Mouse (Mus musculus) thymus, postnatal 25 days (tissue): ENCODE measurements around the gene Mark4.

Experiments used
- DNase-seq: peaks from one replicate; pipeline ENCODE4 v3.0.0; 2022

The Mark4 gene

DNA sequence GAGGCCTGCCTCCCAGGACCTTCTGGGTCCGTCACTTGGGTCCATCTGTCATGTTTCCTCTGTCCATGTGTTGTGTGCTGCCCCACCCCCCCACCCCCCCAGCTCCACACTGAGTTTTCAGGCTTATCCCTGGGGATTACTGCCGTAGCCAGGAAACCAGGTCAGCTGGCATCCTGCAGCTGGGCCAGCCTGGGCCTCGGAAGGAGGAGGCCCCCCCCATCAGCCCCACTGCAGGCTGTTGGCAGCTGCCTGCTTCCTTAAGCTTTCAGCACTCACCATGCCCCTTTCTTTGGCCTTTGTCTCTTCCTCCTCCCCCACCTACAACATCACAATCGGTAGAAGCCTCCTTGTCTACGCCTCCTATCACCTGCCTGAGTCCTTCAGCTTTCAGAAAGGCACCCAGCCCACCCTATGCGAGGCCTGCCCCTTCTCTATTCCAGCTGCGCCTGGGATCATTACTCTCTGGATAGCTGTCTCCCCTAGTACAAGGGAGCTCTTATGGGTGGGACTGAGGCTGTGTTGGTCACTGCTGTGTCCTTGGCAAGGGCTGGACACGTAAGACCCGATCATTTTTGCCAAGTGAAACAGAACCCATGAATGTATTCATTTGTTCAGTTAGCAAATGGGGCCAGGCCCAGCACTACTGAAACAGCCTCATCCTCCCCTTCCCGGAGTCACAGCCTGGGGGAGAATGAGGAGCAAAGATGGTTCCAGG is 69.8 kb downstream of the Mark4 start:
- no peak for DNase-seq

DNA sequence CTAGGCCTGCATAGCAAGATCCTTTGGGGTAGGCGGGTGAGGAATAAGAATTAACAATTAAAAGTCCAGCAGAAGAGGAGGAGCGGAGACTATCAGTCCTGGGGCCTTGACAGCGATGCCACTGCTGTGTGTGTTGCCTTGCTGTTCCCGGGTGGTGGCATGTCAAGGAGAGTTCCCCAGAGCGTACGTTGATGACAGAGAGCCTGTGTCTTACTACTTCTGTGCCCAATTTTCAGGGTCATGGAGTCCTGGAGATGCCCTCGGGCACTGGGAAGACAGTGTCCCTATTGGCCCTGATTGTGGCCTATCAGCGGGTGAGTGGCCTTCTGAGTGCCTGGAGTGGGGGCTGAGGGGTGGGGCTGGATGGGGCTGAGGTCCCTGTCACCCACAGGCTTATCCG is 74.9 kb downstream of the Mark4 start:
- DNase-seq: no peak

DNA sequence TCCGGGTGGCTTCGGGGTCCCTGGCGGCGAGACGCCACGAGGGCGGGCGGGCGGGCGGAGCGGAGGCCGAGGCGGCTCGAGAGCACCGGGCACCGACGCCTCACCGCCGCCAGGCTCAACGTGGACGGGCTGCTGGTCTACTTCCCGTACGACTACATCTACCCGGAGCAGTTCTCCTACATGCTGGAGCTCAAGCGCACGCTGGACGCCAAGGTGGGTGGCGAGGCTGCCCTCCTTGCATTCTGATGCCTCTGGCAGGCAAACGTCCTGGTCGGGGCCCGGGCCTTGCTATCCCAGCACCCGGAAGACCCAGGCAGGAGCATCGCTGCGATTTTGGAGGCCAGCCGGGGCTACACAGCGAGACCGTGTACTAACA is 76.5 kb downstream of the Mark4 start:
- no peak for DNase-seq

DNA sequence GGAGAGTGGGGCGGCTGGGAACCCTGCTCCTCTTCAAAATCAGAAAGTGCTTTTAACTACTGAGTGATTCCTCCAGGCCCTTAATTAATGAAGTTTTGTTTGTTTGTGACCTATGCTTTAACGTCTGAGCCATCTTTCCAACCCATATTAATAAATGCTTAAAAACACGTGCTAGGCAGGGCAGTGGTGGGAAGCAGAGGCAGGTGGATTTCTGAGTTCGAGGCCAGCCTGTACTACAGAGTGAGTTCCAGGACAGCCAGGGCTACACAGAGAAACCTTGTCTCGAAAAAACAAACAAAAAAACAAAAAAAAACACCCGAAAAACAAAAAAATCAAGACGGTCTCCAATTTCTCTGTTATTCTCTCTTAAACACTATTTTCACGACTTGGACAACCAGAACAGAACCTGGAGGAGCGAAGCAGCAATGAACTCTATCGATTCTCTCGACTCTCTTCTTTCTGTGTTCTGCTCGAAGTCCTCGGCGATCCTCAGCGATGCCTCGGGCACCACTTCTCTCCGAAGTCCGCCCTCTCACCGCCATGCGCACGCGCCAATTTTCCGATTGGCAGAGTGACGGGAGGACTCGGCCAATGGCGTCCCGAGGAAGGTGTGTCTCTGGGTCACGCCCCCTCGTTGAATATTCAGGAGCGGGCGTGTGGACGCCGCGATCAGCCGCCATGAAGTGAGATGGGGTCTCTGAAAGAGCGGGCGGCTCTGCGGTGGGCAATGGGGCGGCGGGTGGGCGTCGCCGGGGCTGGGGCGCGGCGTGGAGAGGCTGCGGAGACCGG is 77.0 kb downstream of the Mark4 start, which contains the start of gene Ercc2:
Gene Ercc2 (plus strand): TSS at position 634 of the 789 bp plus-strand sequence.
- DNase-seq: peak; percentile 99

DNA sequence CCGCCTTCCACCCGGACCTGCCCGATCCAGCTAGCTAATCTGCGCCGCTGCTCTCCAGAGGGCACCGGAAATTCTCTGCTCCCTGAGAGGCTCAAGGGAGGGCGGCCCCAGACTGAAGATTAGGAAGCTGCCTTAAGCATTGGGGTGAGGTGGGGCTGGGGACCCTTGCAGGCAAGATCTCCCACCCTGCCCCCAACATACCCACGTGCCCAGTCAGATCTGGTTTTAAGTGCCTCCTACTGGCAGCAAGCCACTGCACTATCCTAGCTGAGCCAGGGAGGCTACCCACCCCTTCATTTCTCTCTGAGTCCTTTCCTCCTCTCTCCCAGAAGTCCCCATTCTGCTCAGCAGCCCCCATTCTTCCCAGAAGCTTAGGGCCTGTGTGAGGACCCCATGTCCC is 80.6 kb downstream of the Mark4 start:
- DNase-seq: no peak

DNA sequence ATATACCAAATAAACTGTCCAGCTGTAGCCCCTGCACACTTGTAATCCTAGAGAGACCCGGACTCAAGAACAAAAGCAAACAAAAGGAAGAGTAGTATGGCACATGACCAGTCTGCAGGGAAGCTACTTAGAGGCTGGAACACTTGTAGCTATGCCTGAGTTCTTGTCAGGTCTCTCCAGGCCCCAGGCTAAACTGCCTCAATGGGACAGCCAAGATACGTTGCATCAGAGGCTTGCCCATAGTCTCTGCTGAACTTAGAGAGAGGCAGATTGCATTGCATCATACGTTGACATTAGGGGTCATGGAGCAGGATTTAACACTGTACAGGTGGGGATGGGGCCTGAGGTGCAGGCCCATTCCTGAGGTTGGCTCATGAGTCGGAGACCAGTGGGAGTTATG is 82.6 kb downstream of the Mark4 start:
- DNase-seq: no peak

GRCm38 (mm10) chr7:19375368-19375767 is 83.3 kb downstream of the Mark4 start:
- no peak for DNase-seq
